15 mouse cellular contexts compared by ENCODE assay signal in genomic region chr12:110429340-110429973, GRCm38 (mm10). TPM values are rescaled to one million over a fixed set of nuclear protein-coding genes. Genes with fewer than 3 reads are reported as not detected.
DNase-seq lines count a peak whose midpoint lies in the region; ATAC-seq and TF ChIP-seq lines count a peak whose summit lies in the region.
"Had no signal": no experiment of that assay in that cellular context is flagged by ENCODE, and none has a peak within 500 bp of the region (broad histone marks: within the 10 kb centered on the region; RNA-seq: fewer than 3 reads in every experiment).

No protein-coding gene starts in this region.

- no peak overlapping the region for H3K27ac ChIP-seq in forebrain, embryonic 11.5 days (ENCODE audit: low read depth, low read length)
- H3K27ac ChIP-seq in forebrain, embryonic 15.5 days (replicated peaks) = no peak overlapping the region
- peak overlapping the region; percentile 82 for H3K27ac ChIP-seq in midbrain, embryonic 10.5 days (replicated peaks)
- H3K27ac ChIP-seq in midbrain, embryonic 15.5 days = no peak overlapping the region
- H3K27ac ChIP-seq in hindbrain, embryonic 13.5 days = no peak overlapping the region
- no peak overlapping the region for H3K27ac ChIP-seq in stomach, postnatal 0 days (replicated peaks)
- H3K27ac ChIP-seq: heart, embryonic 10.5 days; neural tube, embryonic 15.5 days had no signal

- ATAC-seq in forebrain, embryonic 11.5 days (replicated peaks; ENCODE audit: low FRiP score) = peak; percentile 39; the same call in 1 of the 2 replicates
- ATAC-seq in forebrain, embryonic 15.5 days (replicated peaks) = no peak
- no peak for ATAC-seq in midbrain, embryonic 15.5 days (replicated peaks)
- no peak for ATAC-seq in hindbrain, embryonic 13.5 days (ENCODE audit: low FRiP score)
- peak; percentile 25 for ATAC-seq in stomach, postnatal 0 days (ENCODE audit: low FRiP score, low TSS enrichment)

- H3K36me3 ChIP-seq in forebrain, embryonic 11.5 days (ENCODE audit: control insufficient read depth, insufficient read depth, low read length) = no peaks in the 10 kb centered on the region
- H3K36me3 ChIP-seq in forebrain, embryonic 15.5 days = no peaks in the 10 kb centered on the region
- no peaks in the 10 kb centered on the region for H3K36me3 ChIP-seq in midbrain, embryonic 10.5 days
- H3K36me3 ChIP-seq in midbrain, embryonic 15.5 days (replicated peaks) = no peaks in the 10 kb centered on the region
- no peaks in the 10 kb centered on the region for H3K36me3 ChIP-seq in hindbrain, embryonic 13.5 days
- no peaks in the 10 kb centered on the region for H3K36me3 ChIP-seq in stomach, postnatal 0 days (ENCODE audit: control insufficient read depth, insufficient read depth, low read length)
- H3K36me3 ChIP-seq: heart, embryonic 10.5 days; neural tube, embryonic 15.5 days had no signal

- 0 out of 2 replicates have a peak, but pooled peaks cover 2% of the 10 kb centered on the region for H3K4me1 ChIP-seq in forebrain, embryonic 11.5 days (replicated peaks; ENCODE audit: control insufficient read depth, insufficient read depth, low read length)
- H3K4me1 ChIP-seq in forebrain, embryonic 15.5 days = peaks cover 7% of the 10 kb centered on the region
- H3K4me1 ChIP-seq in midbrain, embryonic 10.5 days = peaks cover 11% of the 10 kb centered on the region
- H3K4me1 ChIP-seq in midbrain, embryonic 15.5 days = 0 out of 2 replicates have a peak, but pooled peaks cover 3% of the 10 kb centered on the region
- H3K4me1 ChIP-seq in hindbrain, embryonic 13.5 days (replicated peaks) = no peaks in the 10 kb centered on the region
- H3K4me1 ChIP-seq in stomach, postnatal 0 days (replicated peaks; ENCODE audit: control insufficient read depth, insufficient read depth) = no peaks in the 10 kb centered on the region
- H3K4me1 ChIP-seq: heart, embryonic 10.5 days; neural tube, embryonic 15.5 days had no signal

- no peak for DNase-seq in forebrain, embryonic 11.5 days (ENCODE audit: low spot score)
- DNase-seq in midbrain, embryonic 10.5 days (ENCODE audit: low spot score) = no peak
- peak; percentile 44 for DNase-seq in stomach, postnatal 0 days (ENCODE audit: low spot score)
- DNase-seq in retina, embryonic 14.5 days (ENCODE audit: low spot score) = no peak
- no peak for DNase-seq in kidney, postnatal 36 days
- DNase-seq: adrenal gland, adult 8-10 months; cerebellum, postnatal 36 days; kidney, postnatal 25 days; liver; thymus, postnatal 14 days had no signal

- no peak overlapping the region for H3K4me3 ChIP-seq in forebrain, embryonic 11.5 days (ENCODE audit: low read depth, low read length)
- H3K4me3 ChIP-seq in forebrain, embryonic 15.5 days = no peak overlapping the region
- no peak overlapping the region for H3K4me3 ChIP-seq in midbrain, embryonic 10.5 days
- no peak overlapping the region for H3K4me3 ChIP-seq in midbrain, embryonic 15.5 days
- no peak overlapping the region for H3K4me3 ChIP-seq in hindbrain, embryonic 13.5 days
- H3K4me3 ChIP-seq in stomach, postnatal 0 days (ENCODE audit: low read depth, low read length) = no peak overlapping the region
- H3K4me3 ChIP-seq: heart, embryonic 10.5 days; neural tube, embryonic 15.5 days had no signal

- 59% methylated on average over 12 of the region's 12 CpGs for WGBS in forebrain, embryonic 11.5 days
- 60% methylated on average over 12 of the region's 12 CpGs for WGBS in forebrain, embryonic 15.5 days
- WGBS in midbrain, embryonic 10.5 days = 67% methylated on average over 12 of the region's 12 CpGs
- 67% methylated on average over 12 of the region's 12 CpGs for WGBS in midbrain, embryonic 15.5 days
- 66% methylated on average over 12 of the region's 12 CpGs for WGBS in hindbrain, embryonic 13.5 days
- WGBS in stomach, postnatal 0 days = 60% methylated on average over 12 of the region's 12 CpGs

- no peaks in the 10 kb centered on the region for H3K9me3 ChIP-seq in forebrain, embryonic 11.5 days (ENCODE audit: control insufficient read depth, low read length)
- no peaks in the 10 kb centered on the region for H3K9me3 ChIP-seq in forebrain, embryonic 15.5 days
- H3K9me3 ChIP-seq in midbrain, embryonic 10.5 days (replicated peaks) = no peaks in the 10 kb centered on the region
- no peaks in the 10 kb centered on the region for H3K9me3 ChIP-seq in midbrain, embryonic 15.5 days
- no peaks in the 10 kb centered on the region for H3K9me3 ChIP-seq in hindbrain, embryonic 13.5 days
- no peaks in the 10 kb centered on the region for H3K9me3 ChIP-seq in stomach, postnatal 0 days (ENCODE audit: control insufficient read depth, low read length)
- H3K9me3 ChIP-seq: heart, embryonic 10.5 days; neural tube, embryonic 15.5 days had no signal

- no peak for TF ChIP-seq EP300 in stomach, postnatal 0 days (optimal IDR thresholded peaks at IDR 0.05)

- TF ChIP-seq CTCF in stomach, postnatal 0 days (IDR thresholded peaks at IDR 0.05; ENCODE audit: low read depth) = no peak

- no peaks in the 10 kb centered on the region for H3K27me3 ChIP-seq in forebrain, embryonic 11.5 days (ENCODE audit: control insufficient read depth, insufficient read depth, low read length)
- no peaks in the 10 kb centered on the region for H3K27me3 ChIP-seq in forebrain, embryonic 15.5 days
- H3K27me3 ChIP-seq in midbrain, embryonic 10.5 days (ENCODE audit: low read depth, poor library complexity, severe bottlenecking) = no peaks in the 10 kb centered on the region
- H3K27me3 ChIP-seq in midbrain, embryonic 15.5 days (replicated peaks) = no peaks in the 10 kb centered on the region
- no peaks in the 10 kb centered on the region for H3K27me3 ChIP-seq in hindbrain, embryonic 13.5 days
- no peaks in the 10 kb centered on the region for H3K27me3 ChIP-seq in stomach, postnatal 0 days (ENCODE audit: control insufficient read depth, insufficient read depth, low read length)
- H3K27me3 ChIP-seq: neural tube, embryonic 15.5 days had no signal

- peak overlapping the region; percentile 46 for H3K9ac ChIP-seq in forebrain, embryonic 11.5 days (ENCODE audit: low read length)
- no peak overlapping the region for H3K9ac ChIP-seq in forebrain, embryonic 15.5 days (replicated peaks)
- H3K9ac ChIP-seq in midbrain, embryonic 15.5 days = no peak overlapping the region
- H3K9ac ChIP-seq in hindbrain, embryonic 13.5 days = 0 out of 2 replicates have a peak overlapping the region, but pooled peaks have one; percentile 46
- H3K9ac ChIP-seq in stomach, postnatal 0 days (ENCODE audit: low read length) = no peak overlapping the region
- H3K9ac ChIP-seq: neural tube, embryonic 15.5 days had no signal

- no peak overlapping the region for H3K4me2 ChIP-seq in forebrain, embryonic 11.5 days (ENCODE audit: low read depth, low read length, severe bottlenecking)
- no peak overlapping the region for H3K4me2 ChIP-seq in forebrain, embryonic 15.5 days (replicated peaks)
- H3K4me2 ChIP-seq in midbrain, embryonic 15.5 days = no peak overlapping the region
- H3K4me2 ChIP-seq in hindbrain, embryonic 13.5 days = no peak overlapping the region
- no peak overlapping the region for H3K4me2 ChIP-seq in stomach, postnatal 0 days (replicated peaks; ENCODE audit: low read depth)
- H3K4me2 ChIP-seq: neural tube, embryonic 15.5 days had no signal

RNA-seq across cellular contexts. Expression of gene Ppp2r5c, which starts 17.5 kb away (rescaled TPM):
- polyA plus RNA-seq in forebrain, embryonic 11.5 days (2014; fragmentation: Nextera tagmentation; extraction: Ambion mirVana) = 163 TPM in 2 replicates
- 137 TPM in 2 replicates for polyA plus RNA-seq in forebrain, embryonic 15.5 days (2015; fragmentation: Nextera tagmentation; extraction: Ambion mirVana)
- polyA plus RNA-seq in midbrain, embryonic 10.5 days (2016; fragmentation: Nextera tagmentation; extraction: Ambion mirVana) = 142 and 155 TPM in 2 replicates
- 142 and 149 TPM in 2 replicates for polyA plus RNA-seq in midbrain, embryonic 15.5 days (2015; fragmentation: Nextera tagmentation; extraction: Ambion mirVana)
- 142 and 144 TPM in 2 replicates for polyA plus RNA-seq in hindbrain, embryonic 13.5 days (2015; fragmentation: Nextera tagmentation; extraction: Ambion mirVana)
- polyA plus RNA-seq in stomach, postnatal 0 days (2015; fragmentation: Nextera tagmentation; extraction: Ambion mirVana) = 113 TPM in 2 replicates

Comparison
In these comparisons a context has a peak if more than half of its experiments do, and no peak if none do; other contexts are left out.
1. ATAC-seq: peak in forebrain, embryonic 11.5 days (single experiment) and stomach, postnatal 0 days (single experiment); none in forebrain, embryonic 15.5 days (single experiment), midbrain, embryonic 15.5 days (single experiment) and hindbrain, embryonic 13.5 days (single experiment).
2. H3K9ac ChIP-seq: peak in forebrain, embryonic 11.5 days (single experiment) and hindbrain, embryonic 13.5 days (single experiment); none in forebrain, embryonic 15.5 days (single experiment), midbrain, embryonic 15.5 days (single experiment) and stomach, postnatal 0 days (single experiment).